Mouse (Mus musculus): ENCODE measurements around the gene Polr2c.

- TF ChIP-seq CTCF (IDR thresholded peaks at IDR 0.05) (no peak), EP300 (IDR thresholded peaks at IDR 0.05) (no peak)
Measured at GRCm38 (mm10) chr8:94870474-94871107, 13.3 kb downstream of the Polr2c start.
